ENCODE assay signal across 20 mouse cellular contexts in genomic region chr10:96550266-96550665, GRCm38 (mm10).
DNase-seq lines count a peak whose midpoint lies in the region; ATAC-seq and TF ChIP-seq lines count a peak whose summit lies in the region.
"Had no signal": no experiment of that assay in that cellular context is flagged by ENCODE, and none has a peak within 500 bp of the region (broad histone marks: within the 10 kb centered on the region; RNA-seq: fewer than 3 reads in every experiment).

No protein-coding gene starts in this region.

- no peak overlapping the region for H3K4me3 ChIP-seq in C2C12 (ENCODE audit: insufficient read depth, poor library complexity, severe bottlenecking)
- H3K4me3 ChIP-seq in intestine, embryonic 16.5 days (ENCODE audit: low read length), result no peak overlapping the region
- H3K4me3 ChIP-seq: embryonic facial prominence, embryonic 13.5 days; forebrain, embryonic 15.5 days; hindbrain, embryonic 15.5 days; layer of hippocampus, adult 2 months; midbrain, embryonic 13.5 days; neural tube, embryonic 12.5 days had no signal

- WGBS in intestine, embryonic 16.5 days, result 72% methylated on average over 4 of the region's 4 CpGs

- H3K27me3 ChIP-seq in C2C12 (ENCODE audit: control insufficient read depth, insufficient read depth, insufficient read length), result no peaks in the 10 kb centered on the region
- no peaks in the 10 kb centered on the region for H3K27me3 ChIP-seq in intestine, embryonic 16.5 days (replicated peaks; ENCODE audit: control insufficient read depth, insufficient read depth, low read length)
- H3K27me3 ChIP-seq: embryonic facial prominence, embryonic 13.5 days; forebrain, embryonic 15.5 days; hindbrain, embryonic 15.5 days; midbrain, embryonic 13.5 days; neural tube, embryonic 12.5 days had no signal

- H3K36me3 ChIP-seq in C2C12 (ENCODE audit: control insufficient read depth, insufficient read depth), result no peaks in the 10 kb centered on the region
- H3K36me3 ChIP-seq in intestine, embryonic 16.5 days (ENCODE audit: control insufficient read depth, insufficient read depth, low read length), result no peaks in the 10 kb centered on the region
- H3K36me3 ChIP-seq: embryonic facial prominence, embryonic 13.5 days; forebrain, embryonic 15.5 days; hindbrain, embryonic 15.5 days; midbrain, embryonic 13.5 days; neural tube, embryonic 12.5 days had no signal

- H3K27ac ChIP-seq in intestine, embryonic 16.5 days (ENCODE audit: low read length), result no peak overlapping the region
- H3K27ac ChIP-seq: embryonic facial prominence, embryonic 13.5 days; forebrain, embryonic 15.5 days; hindbrain, embryonic 15.5 days; layer of hippocampus, adult 2 months; midbrain, embryonic 13.5 days; neural tube, embryonic 12.5 days had no signal

- no peaks in the 10 kb centered on the region for H3K9me3 ChIP-seq in intestine, embryonic 16.5 days (ENCODE audit: control insufficient read depth, low read length)
- H3K9me3 ChIP-seq: embryonic facial prominence, embryonic 13.5 days; forebrain, embryonic 15.5 days; hindbrain, embryonic 15.5 days; midbrain, embryonic 13.5 days; neural tube, embryonic 12.5 days had no signal

- intact Hi-C loops in heart, postnatal 14 days (cut with DNase I), result no loop called here

- no peak for TF ChIP-seq CTCF in C2C12 (IDR thresholded peaks at IDR 0.05; ENCODE audit: control insufficient read depth, insufficient read depth, insufficient read length)

- no peak overlapping the region for H3K4me2 ChIP-seq in intestine, embryonic 16.5 days (ENCODE audit: low read depth, low read length)
- H3K4me2 ChIP-seq: embryonic facial prominence, embryonic 13.5 days; forebrain, embryonic 15.5 days; hindbrain, embryonic 15.5 days; midbrain, embryonic 13.5 days; neural tube, embryonic 12.5 days had no signal

- no peaks in the 10 kb centered on the region for H3K4me1 ChIP-seq in intestine, embryonic 16.5 days (ENCODE audit: control insufficient read depth, insufficient read depth, low read length)
- H3K4me1 ChIP-seq: embryonic facial prominence, embryonic 13.5 days had no signal

- H3K79me2 ChIP-seq in C2C12 (ENCODE audit: control insufficient read depth, insufficient read depth), result no peaks in the 10 kb centered on the region

- no peak overlapping the region for H3ac ChIP-seq in C2C12 (ENCODE audit: control insufficient read depth, insufficient read length, low read depth)

- no peaks in the 10 kb centered on the region for H3K79me3 ChIP-seq in C2C12 (ENCODE audit: low read depth)

- ATAC-seq in intestine, embryonic 16.5 days, result peak; percentile 48; the same call in 1 of the 2 replicates
- ATAC-seq: CD4-positive, CD25-positive, alpha-beta regulatory T cell, adult 4 months; forebrain, embryonic 15.5 days; midbrain, embryonic 13.5 days had no signal

- peak; percentile 34 for DNase-seq in heart, adult 8-10 months (ENCODE audit: low spot score)
- no peak for DNase-seq in heart, postnatal 14 days
- peak; percentile 24 for DNase-seq in 3134 (ENCODE audit: extremely low read depth, insufficient read length, low spot score)
- no peak for DNase-seq in kidney, adult 9 months
- DNase-seq in lung, postnatal 14 days, result no peak
- DNase-seq: cerebellum, adult 9-11 months; kidney, adult 18-20 months; kidney, postnatal 10 days; liver; lung, adult 18-20 months; lung, postnatal 4 days had no signal

- H3K9ac ChIP-seq in intestine, embryonic 16.5 days (ENCODE audit: low read depth, low read length), result no peak overlapping the region
- H3K9ac ChIP-seq: embryonic facial prominence, embryonic 13.5 days; forebrain, embryonic 15.5 days; hindbrain, embryonic 15.5 days; midbrain, embryonic 13.5 days; neural tube, embryonic 12.5 days had no signal

TF ChIP-seq in C2C12, 6 proteins besides CTCF, POLR2A, EP300 and RAD21:
- TF ChIP-seq MAX (IDR thresholded peaks at IDR 0.05), result no peak
- TF ChIP-seq USF1 (IDR thresholded peaks at IDR 0.05; ENCODE audit: low read depth), result peak; percentile 39

Comparison
In these comparisons a context has a peak if more than half of its experiments do, and no peak if none do; other contexts are left out.
1. DNase-seq: peak in heart, adult 8-10 months (single experiment) and 3134 (single experiment); none in heart, postnatal 14 days (0 of 2), kidney, adult 9 months (single experiment) and lung, postnatal 14 days (single experiment).